8 mouse cellular contexts compared by ENCODE assay signal in the genomic region with DNA sequence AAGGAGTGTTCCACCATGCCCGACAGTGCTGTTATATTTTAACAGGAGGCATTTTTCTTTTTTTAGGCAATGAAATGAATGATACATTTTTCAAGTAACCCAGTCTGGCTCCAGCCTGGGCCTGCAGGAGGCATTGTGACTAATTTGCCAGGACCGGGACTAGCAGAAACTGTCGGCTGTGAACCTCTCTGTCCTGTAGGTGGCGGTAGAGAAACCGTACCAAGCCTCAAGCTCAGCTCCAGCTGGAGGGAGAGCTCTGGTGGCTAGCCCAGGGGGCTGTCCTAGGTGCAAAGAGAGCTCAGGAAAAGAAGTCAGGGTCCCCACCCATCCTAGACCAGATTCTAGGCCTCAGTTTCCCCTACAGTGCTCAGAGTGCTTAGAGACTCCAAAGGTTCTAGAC. TPM values are rescaled to one million over a fixed set of nuclear protein-coding genes. Genes with fewer than 3 reads are reported as not detected.
DNase-seq lines count a peak whose midpoint lies in the region; ATAC-seq lines count a peak whose summit lies in the region.

No protein-coding gene starts in this region.

- H3K27me3 ChIP-seq in hindbrain, embryonic 16.5 days (replicated peaks; ENCODE audit: control insufficient read depth, insufficient read depth, low read length) = no peaks in the 10 kb centered on the region

- under 1% methylated on average over 5 of the region's 5 CpGs for whole genome bisulfite sequencing in hindbrain, embryonic 16.5 days

- peak; percentile 62 for ATAC-seq in hindbrain, embryonic 16.5 days
- ATAC-seq in megakaryocyte-erythroid progenitor cell, adult 5-6 weeks (replicated peaks; ENCODE audit: low FRiP score, low TSS enrichment, poor library complexity, severe bottlenecking) = peak; percentile 49; the same call in 1 of the 2 replicates
- ATAC-seq in activated CD4-positive, CD25-positive, alpha-beta regulatory T cell, adult 4 months = no peak

- no peaks in the 10 kb centered on the region for H3K9me3 ChIP-seq in hindbrain, embryonic 16.5 days (ENCODE audit: control insufficient read depth, low read length)

- no peaks in the 10 kb centered on the region for H3K4me1 ChIP-seq in hindbrain, embryonic 16.5 days (ENCODE audit: control insufficient read depth, insufficient read depth, low read depth, low read length)

- peak; percentile 73 for DNase-seq in WW6 (ENCODE audit: low read depth, low spot score)
- peak; percentile 76 for DNase-seq in cerebellum, adult 9-11 months
- DNase-seq in frontal cortex, postnatal 14 days (ENCODE audit: low spot score in 2 of 2) = peak; percentile 67 to 73
- peak; percentile 66 for DNase-seq in left cerebral cortex, adult 11 months (ENCODE audit: low spot score)
- DNase-seq in right cerebral cortex, postnatal 4 days = peak; percentile 71

- no peak overlapping the region for H3K4me3 ChIP-seq in hindbrain, embryonic 16.5 days (ENCODE audit: low read length)

- H3K36me3 ChIP-seq in hindbrain, embryonic 16.5 days (ENCODE audit: control insufficient read depth, insufficient read depth, low read length) = no peaks in the 10 kb centered on the region

- H3K9ac ChIP-seq in hindbrain, embryonic 16.5 days (ENCODE audit: low read depth, low read length) = no peak overlapping the region

- H3K27ac ChIP-seq in hindbrain, embryonic 16.5 days (ENCODE audit: low read depth, low read length) = no peak overlapping the region

- no peak overlapping the region for H3K4me2 ChIP-seq in hindbrain, embryonic 16.5 days (ENCODE audit: low read length)

RNA-seq across cellular contexts. Expression of gene Slc25a25, which starts 37.4 kb away (rescaled TPM):
- polyA plus RNA-seq in hindbrain, embryonic 16.5 days (2015; fragmentation: Nextera tagmentation; extraction: Ambion mirVana) = 55.0 and 60.6 TPM in 2 replicates
- 9.5 and 12.2 TPM in 2 replicates for total RNA-seq in megakaryocyte-erythroid progenitor cell, adult 5-6 weeks (2014; fragmentation: Nextera tagmentation)
- 4.0 and 34.6 TPM in 2 replicates for total RNA-seq in megakaryocyte-erythroid progenitor cell, adult 5-6 weeks (2017)
- polyA plus RNA-seq in activated CD4-positive, CD25-positive, alpha-beta regulatory T cell, adult 4 months (2017; shearing (Covaris generic)) = 1 to 10 TPM; 3.3 to 4.0 TPM

RNA-seq across cellular contexts. Expression of gene Naif1, which starts 38.4 kb away (rescaled TPM):
- 5.1 and 5.2 TPM in 2 replicates for polyA plus RNA-seq in hindbrain, embryonic 16.5 days (2015; fragmentation: Nextera tagmentation; extraction: Ambion mirVana)
- 3.6 and 4.1 TPM in 2 replicates for total RNA-seq in megakaryocyte-erythroid progenitor cell, adult 5-6 weeks (2014; fragmentation: Nextera tagmentation)
- total RNA-seq in megakaryocyte-erythroid progenitor cell, adult 5-6 weeks (2017) = 2.7 and 3.0 TPM in 2 replicates
- 1 to 10 TPM; 5.2 TPM for polyA plus RNA-seq in activated CD4-positive, CD25-positive, alpha-beta regulatory T cell, adult 4 months (2017; shearing (Covaris generic))

RNA-seq across cellular contexts. Expression of gene Fam102a, which starts 46.5 kb away (rescaled TPM):
- 7.3 and 7.9 TPM in 2 replicates for polyA plus RNA-seq in hindbrain, embryonic 16.5 days (2015; fragmentation: Nextera tagmentation; extraction: Ambion mirVana)
- 1.5 and 2.9 TPM in 2 replicates for total RNA-seq in megakaryocyte-erythroid progenitor cell, adult 5-6 weeks (2014; fragmentation: Nextera tagmentation)
- total RNA-seq in megakaryocyte-erythroid progenitor cell, adult 5-6 weeks (2017) = 0.34 and 2.3 TPM in 2 replicates
- polyA plus RNA-seq in activated CD4-positive, CD25-positive, alpha-beta regulatory T cell, adult 4 months (2017; shearing (Covaris generic)) = 10 to 100 TPM; 40.3 to 47.5 TPM

Comparison
In these comparisons a context has a peak if more than half of its experiments do, and no peak if none do; other contexts are left out.
1. RNA of gene Slc25a25, which starts 37.4 kb away (polyA plus RNA-seq): 55.0 to 60.6 TPM in hindbrain, embryonic 16.5 days; 3.3 to 4.0 TPM in activated CD4-positive, CD25-positive, alpha-beta regulatory T cell, adult 4 months; every median in the first group is over 10 times any median in the second.
2. Peak in every context shown above with its lines, with median percentiles within 50 percentile points of each other: DNase-seq.